Mouse (Mus musculus): Measurements from ENCODE around the gene Cryzl2.

The Cryzl2 gene

DNA sequence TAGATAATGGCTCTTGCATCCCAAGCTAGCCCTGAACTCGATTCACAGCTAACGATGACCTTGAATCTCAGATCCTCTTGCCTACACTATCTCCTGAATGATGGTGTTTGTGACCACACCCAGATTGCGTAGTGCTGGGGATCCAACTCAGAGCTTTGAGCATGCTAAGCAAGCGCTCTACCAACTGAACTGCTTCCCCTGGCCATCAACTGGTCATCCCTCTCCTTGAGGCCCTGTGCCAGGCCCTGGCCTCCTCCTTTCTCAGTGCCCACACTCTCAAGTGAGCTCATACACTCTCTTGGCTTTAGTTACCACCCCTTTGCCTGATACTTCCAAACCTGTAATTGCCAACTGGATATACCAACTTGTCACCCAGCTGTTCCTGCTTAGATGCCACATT lies 24.0 kb upstream of the Cryzl2 start:
- TF ChIP-seq GATA4 (IDR thresholded peaks at IDR 0.05; ENCODE audit: insufficient replicate concordance, low read length), result no peak

- no peak for TF ChIP-seq GATA4 (IDR thresholded peaks at IDR 0.05; ENCODE audit: insufficient replicate concordance, low read length)
These were observed 22.5 kb upstream of the Cryzl2 start for GRCm38 (mm10) chr1:157435926-157436325.

GRCm38 (mm10) chr1:157438290-157438689 lies 20.1 kb upstream of the Cryzl2 start:
- TF ChIP-seq GATA4 (IDR thresholded peaks at IDR 0.05; ENCODE audit: insufficient replicate concordance, low read length), result no peak

DNA sequence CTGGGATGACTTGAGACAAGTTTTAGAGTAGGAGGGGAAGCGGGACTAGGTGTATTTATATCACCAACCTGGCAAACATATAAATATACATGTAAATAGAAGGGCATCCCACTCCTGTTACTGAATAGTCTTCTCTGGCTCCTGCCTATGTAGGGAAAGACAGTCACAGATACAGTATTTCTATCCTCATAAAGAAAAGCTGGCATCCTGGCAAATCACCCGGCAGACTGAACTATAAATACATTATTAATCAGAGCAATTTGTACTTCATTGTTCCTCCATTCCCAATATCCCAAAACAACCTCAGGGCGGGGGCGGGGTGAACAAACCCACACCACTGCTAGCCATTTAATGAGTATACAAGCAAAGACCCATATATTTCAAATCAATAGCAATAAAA lies 19.3 kb upstream of the Cryzl2 start:
- no peak for TF ChIP-seq GATA4 (IDR thresholded peaks at IDR 0.05; ENCODE audit: insufficient replicate concordance, low read length)

GRCm38 (mm10) chr1:157439973-157440641 lies 18.3 kb upstream of the Cryzl2 start:
- TF ChIP-seq GATA4 (IDR thresholded peaks at IDR 0.05; ENCODE audit: insufficient replicate concordance, low read length), result no peak

GRCm38 (mm10) chr1:157443026-157443722 lies 15.2 kb upstream of the Cryzl2 start:
- peak; percentile 79; the same call in 1 of the 2 replicates for TF ChIP-seq GATA4 (IDR thresholded peaks at IDR 0.05; ENCODE audit: insufficient replicate concordance, low read length)

- no peak for TF ChIP-seq GATA4 (IDR thresholded peaks at IDR 0.05; ENCODE audit: insufficient replicate concordance, low read length)
These were observed 14.4 kb upstream of the Cryzl2 start for GRCm38 (mm10) chr1:157443723-157444561.

DNA sequence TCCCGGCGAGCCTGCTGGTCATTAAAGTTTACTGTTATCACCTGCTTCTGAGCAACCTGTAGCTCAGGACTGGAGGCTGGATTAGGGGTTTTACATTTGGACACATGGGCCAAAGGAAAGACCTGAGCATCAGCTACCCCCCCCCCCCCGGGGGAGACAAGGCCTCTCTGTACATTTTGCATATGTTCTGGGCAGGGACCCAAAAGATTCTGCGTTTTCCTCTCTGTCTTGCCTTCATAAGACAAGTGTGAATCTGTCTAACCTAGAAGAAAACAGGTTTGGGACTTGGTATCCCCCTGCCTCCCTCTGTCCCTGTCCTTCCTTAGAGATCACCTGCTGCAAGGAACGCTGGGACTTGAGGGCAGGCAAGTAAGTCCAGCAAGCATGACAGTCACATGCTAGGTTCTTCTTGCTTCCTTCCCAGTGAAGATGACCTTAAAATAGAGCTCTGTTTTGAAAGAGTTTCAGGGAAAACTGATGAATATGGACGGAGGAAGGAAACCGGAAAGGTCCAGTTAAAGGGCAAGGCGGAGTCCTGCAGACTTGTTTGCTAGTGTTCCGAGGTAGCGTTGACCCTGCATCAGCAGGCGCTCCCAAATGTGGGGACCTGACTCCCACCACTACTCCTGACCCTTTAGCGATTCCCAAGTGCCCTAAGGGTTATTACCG lies 13.6 kb upstream of the Cryzl2 start:
- TF ChIP-seq GATA4 (IDR thresholded peaks at IDR 0.05; ENCODE audit: insufficient replicate concordance, low read length), result peak; percentile 37; the same call in 1 of the 2 replicates

GRCm38 (mm10) chr1:157445398-157445910 lies 12.9 kb upstream of the Cryzl2 start:
- no peak for TF ChIP-seq GATA4 (IDR thresholded peaks at IDR 0.05; ENCODE audit: insufficient replicate concordance, low read length)

DNA sequence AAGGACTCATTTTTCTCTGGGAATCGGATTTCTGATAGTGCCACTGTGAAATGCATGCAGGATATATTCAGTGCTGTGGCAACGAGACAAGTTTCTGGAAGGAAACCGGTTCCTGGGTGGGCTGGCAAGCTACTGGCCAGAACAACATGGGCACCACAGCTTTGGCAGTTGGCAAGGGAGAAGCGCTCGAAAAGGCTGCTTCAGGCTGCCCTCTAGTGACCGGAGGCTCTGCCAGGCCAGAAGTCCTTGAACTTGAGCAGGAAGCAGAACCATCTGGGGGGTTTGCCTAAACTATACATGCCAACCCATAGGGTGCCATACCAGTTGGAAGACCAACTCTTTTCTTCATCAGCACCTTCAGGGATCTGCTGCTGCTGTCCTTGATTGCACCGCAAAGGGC lies 12.1 kb upstream of the Cryzl2 start:
- TF ChIP-seq GATA4 (IDR thresholded peaks at IDR 0.05; ENCODE audit: insufficient replicate concordance, low read length), result no peak

DNA sequence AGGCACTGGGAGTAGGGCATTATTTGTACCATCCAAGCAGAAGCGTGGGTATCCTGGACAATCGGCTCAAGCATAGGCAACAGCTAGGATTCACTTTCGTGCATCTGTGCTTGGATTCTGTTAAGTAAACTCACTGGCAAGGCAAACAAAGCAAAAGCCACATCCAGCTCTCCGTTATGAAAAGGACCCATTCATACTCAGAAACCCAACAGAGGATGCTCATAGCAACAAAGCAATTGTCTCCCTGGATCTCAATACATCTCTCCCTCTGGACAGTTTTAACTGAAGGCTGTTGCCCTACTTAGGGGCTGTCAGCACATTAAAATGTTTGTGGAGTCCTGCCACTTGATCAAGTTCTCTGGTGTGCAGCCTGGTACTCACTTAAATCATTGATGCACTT lies 11.2 kb upstream of the Cryzl2 start:
- TF ChIP-seq GATA4 (IDR thresholded peaks at IDR 0.05; ENCODE audit: insufficient replicate concordance, low read length), result no peak

DNA sequence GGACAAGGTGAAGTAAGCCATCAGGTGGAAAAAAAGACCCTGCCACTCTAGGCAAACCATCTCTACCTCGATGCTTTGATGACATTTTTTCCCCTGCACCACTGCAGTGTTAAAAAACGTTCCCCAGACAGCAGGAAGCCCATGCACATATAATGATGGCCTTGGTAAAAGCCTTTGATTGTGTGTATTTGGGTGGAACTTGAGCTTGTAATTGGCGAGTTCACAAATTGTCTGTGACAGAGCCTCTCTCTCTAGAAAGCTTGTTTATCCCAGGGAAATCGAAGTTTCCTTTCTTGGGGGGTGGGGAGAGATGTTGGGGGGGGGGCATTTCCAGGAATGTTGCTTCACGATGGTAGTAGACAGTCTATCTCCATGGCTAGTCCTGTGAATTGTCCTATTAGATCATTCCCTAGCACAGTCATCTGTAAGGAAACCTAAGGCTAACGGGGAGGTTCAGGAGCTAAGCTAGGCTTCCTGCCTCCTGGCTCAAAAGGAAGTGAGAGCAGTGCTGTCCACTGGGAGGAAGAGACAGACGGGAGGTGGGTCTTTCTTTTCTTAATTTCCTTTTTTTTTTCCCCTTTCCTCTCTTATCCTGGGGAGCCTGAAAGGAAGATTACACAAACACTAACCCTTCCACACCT lies 10.1 kb upstream of the Cryzl2 start:
- TF ChIP-seq GATA4 (IDR thresholded peaks at IDR 0.05; ENCODE audit: insufficient replicate concordance, low read length), result peak; percentile 26; the same call in 1 of the 2 replicates

DNA sequence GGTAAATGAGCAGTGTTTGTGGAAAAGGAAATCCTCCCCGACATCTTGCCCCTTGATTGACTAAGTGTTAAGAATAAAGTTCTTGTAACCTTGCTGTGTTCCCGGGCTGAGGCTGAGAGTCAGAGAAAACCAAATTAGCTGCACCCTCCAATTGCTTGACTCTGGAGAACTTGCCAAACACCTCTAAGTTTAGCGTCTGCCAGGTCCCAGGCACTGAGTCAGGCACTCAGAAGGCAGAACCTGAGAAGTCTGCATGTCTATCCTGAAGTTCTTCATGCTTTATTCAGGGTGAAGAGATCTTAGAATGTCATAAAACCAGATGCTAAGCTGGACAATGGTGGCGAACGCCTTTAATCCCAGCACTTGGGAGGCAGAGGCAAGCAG lies 9.6 kb upstream of the Cryzl2 start:
- TF ChIP-seq GATA4 (IDR thresholded peaks at IDR 0.05; ENCODE audit: insufficient replicate concordance, low read length), result no peak

GRCm38 (mm10) chr1:157449532-157449931 lies 8.8 kb upstream of the Cryzl2 start:
- TF ChIP-seq GATA4 (IDR thresholded peaks at IDR 0.05; ENCODE audit: insufficient replicate concordance, low read length), result no peak
